Mouse (Mus musculus) gastrocnemius, postnatal 25 days (tissue): ENCODE data around the gene Hmgn1. TPM values are rescaled to one million over a fixed set of nuclear protein-coding genes. Genes with fewer than 3 reads are reported as not detected.
"Not testable (repeated sequence)": the region's sequence is repeated elsewhere in the genome, so short reads cannot be mapped to it uniquely, and the experiment has no call there.

Experiments used
- DNase-seq: peaks from one replicate; pipeline ENCODE4 v3.0.0; 2022
- total RNA-seq, 2 experiments: library from RNA; stranded (reverse); gene quantifications; 1 replicate in 1 of 2; 2 replicates in 1 of 2; pipeline ENCODE4 v1.2.3; 2021

The Hmgn1 gene
- total RNA-seq, 2 experiments from 2014 or later = 30.2 to 38.5 TPM

- no peak for DNase-seq
These were observed 801 bp downstream of the Hmgn1 start for GRCm38 (mm10) chr16:96126684-96127171.

GRCm38 (mm10) chr16:96120022-96120623 is 7.4 kb downstream of the Hmgn1 start:
- no peak for DNase-seq

- no peak for DNase-seq
These were observed 12.8 kb downstream of the Hmgn1 start for GRCm38 (mm10) chr16:96114729-96115128.

- DNase-seq = no peak
These were observed 14.8 kb downstream of the Hmgn1 start for GRCm38 (mm10) chr16:96112769-96113168.

- no peak for DNase-seq
These were observed 16.7 kb downstream of the Hmgn1 start for GRCm38 (mm10) chr16:96110655-96111345.

GRCm38 (mm10) chr16:96109673-96110072 is 17.9 kb downstream of the Hmgn1 start:
- DNase-seq = no peak

GRCm38 (mm10) chr16:96103036-96103435 is 24.5 kb downstream of the Hmgn1 start:
- no peak for DNase-seq

GRCm38 (mm10) chr16:96097811-96098210 is 29.7 kb downstream of the Hmgn1 start:
- DNase-seq = not testable (repeated sequence)

GRCm38 (mm10) chr16:96095966-96096365 is 31.6 kb downstream of the Hmgn1 start:
- no peak for DNase-seq

- peak; percentile 25 for DNase-seq
These were observed 35.7 kb downstream of the Hmgn1 start for GRCm38 (mm10) chr16:96091515-96092504.

GRCm38 (mm10) chr16:96088120-96088519 is 39.4 kb downstream of the Hmgn1 start:
- DNase-seq = no peak

GRCm38 (mm10) chr16:96087436-96087835 is 40.1 kb downstream of the Hmgn1 start:
- DNase-seq = no peak

- DNase-seq = no peak
These were observed 40.5 kb downstream of the Hmgn1 start for GRCm38 (mm10) chr16:96087001-96087400.

GRCm38 (mm10) chr16:96085597-96085996 is 41.9 kb downstream of the Hmgn1 start:
- peak; percentile 27 for DNase-seq

GRCm38 (mm10) chr16:96083179-96083646 is 44.3 kb downstream of the Hmgn1 start:
- DNase-seq = peak; percentile 39

- peak; percentile 94 for DNase-seq
These were observed 45.0 kb downstream of the Hmgn1 start, which contains the start of gene Brwd1 for GRCm38 (mm10) chr16:96082301-96083178. Gene Brwd1, minus strand, starts transcription at chr16:96082526.

- no peak for DNase-seq
These were observed 45.7 kb downstream of the Hmgn1 start for GRCm38 (mm10) chr16:96081742-96082241.

GRCm38 (mm10) chr16:96081331-96081730 is 46.2 kb downstream of the Hmgn1 start:
- peak; percentile 87 for DNase-seq

GRCm38 (mm10) chr16:96080524-96080923 is 47.0 kb downstream of the Hmgn1 start:
- no peak for DNase-seq
